Mouse (Mus musculus) telencephalon, adult 2 months (tissue): Measurements from ENCODE around the gene Rrp12.
"Not testable (repeated sequence)": the region's sequence is repeated elsewhere in the genome, so short reads cannot be mapped to it uniquely, and the experiment has no call there.

Experiments
- DNase-seq: peaks from one replicate; pipeline ENCODE4 v3.0.0-alpha.2; 2011; ENCODE audit warnings: low read depth, low spot score

The Rrp12 gene

DNA sequence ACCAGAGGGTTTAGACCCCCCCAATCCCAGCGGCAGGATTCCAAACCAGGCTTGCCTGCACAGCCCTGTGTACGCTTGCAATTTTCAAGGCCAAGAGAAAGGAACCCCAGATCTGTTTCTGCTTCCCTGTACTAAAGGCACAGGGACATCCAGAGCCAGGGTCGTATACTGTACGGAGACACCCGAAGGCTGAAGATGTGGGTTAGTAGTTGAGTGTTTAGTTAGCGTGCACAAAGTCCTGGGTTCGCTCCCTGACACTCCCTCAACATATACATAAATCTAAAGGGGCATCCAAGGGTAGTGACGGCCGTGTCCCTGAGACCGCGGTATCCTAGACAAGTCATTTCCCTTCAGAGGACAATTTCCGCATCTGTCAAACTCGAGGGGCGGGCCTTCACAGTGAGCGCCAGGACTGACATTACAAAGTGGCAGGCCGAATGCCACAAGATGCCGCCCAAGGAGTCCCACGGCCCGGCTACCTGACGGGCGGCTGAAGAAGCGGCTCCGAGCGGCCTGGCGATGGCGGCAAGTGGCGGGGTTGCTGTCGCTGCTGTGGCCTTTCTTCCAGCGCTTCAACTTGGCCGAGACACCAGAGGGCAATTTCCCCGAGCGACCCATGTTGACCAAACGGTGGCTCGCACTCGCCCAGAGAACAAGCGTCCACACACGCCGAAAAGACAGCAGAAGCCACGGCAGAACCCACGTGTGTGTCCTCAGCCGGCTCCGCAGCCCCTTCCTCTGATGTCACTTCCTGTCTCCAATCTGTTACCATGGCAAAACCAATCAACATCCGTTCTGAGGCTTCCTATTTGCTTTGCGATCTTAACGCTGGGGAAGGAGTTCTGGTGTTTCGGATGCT, at the start of gene Rrp12:
Gene Rrp12 (minus strand): TSS at position 714 of the 859 bp plus-strand sequence.
- peak; percentile 92 for DNase-seq

DNA sequence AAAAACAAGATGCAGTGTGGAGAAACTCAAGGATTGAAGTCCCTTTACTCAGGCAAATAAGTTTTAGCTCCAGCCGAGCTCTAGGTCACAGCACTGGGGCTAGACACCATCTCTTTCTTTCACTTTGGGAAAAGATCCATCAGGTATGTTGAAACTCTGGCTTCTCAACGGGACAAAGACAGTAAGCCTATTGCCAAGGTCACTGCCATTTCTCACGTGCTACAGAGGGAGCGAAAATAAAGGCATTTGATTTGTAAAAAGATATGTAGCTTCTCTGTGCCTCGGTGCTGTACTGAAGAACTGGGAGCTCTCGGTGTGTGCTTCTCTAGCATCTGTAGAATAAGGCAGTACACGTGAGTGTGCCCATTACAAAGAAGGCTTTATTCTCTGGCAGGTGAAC, 47.9 kb upstream of the Rrp12 start:
- DNase-seq = no peak

DNA sequence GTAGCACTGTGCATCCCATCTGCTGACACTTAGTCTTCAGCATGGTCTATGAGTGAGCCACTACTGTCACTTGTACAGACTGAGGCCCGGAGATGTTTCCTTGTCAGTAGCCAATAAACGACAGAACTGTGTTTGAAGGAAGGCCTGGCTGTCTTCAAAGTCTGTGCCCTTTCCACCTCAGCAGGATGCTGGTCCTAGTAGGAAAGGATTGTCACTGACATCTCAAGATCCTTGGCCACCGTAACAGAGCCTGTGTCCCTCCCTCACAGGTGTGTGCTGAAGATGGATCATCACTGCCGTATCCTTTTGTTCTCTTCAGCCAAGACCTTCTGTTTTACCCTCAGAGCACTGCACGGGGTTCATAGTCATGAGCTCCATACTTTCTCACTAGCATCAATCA, 42.6 kb upstream of the Rrp12 start:
- DNase-seq = no peak

DNA sequence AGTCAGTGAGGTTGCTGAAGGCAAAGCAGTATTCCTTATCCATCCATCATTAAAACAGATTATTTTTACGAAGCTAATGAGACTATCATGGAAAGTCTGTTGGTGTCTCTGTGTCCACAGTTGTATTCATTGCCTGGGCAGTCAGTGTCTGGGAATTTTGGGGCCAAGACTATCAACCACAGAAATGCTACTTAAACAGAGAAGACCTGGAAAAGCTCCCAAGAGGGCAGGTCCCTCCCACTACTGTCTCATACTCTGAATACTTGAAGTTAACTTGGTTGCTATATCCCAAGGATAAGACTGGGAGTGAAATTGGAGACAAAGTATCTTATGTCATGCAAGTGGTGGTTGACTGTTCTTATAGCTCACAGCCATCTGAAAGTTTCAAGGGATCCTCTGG, 39.9 kb upstream of the Rrp12 start:
- DNase-seq = no peak

DNA sequence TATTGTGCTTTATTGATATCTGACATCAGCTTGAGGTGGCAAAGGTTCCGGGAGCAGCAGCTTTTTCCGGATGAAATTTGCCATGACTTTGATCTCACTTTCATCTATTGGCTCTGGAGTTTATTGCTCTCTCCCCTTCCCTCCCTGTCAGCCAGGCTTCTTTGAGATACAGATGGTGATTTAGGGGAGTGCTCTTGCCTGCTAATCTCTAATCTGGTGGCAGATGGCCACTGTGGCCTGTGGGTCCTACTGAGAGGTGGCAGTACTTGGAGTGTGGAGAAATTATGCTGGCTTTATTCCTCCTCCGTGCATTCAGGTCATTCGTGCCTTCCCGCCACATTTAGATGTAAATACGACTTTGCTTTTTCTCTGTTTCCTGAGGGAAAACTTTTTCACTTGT, 38.2 kb upstream of the Rrp12 start:
- DNase-seq = no peak

DNA sequence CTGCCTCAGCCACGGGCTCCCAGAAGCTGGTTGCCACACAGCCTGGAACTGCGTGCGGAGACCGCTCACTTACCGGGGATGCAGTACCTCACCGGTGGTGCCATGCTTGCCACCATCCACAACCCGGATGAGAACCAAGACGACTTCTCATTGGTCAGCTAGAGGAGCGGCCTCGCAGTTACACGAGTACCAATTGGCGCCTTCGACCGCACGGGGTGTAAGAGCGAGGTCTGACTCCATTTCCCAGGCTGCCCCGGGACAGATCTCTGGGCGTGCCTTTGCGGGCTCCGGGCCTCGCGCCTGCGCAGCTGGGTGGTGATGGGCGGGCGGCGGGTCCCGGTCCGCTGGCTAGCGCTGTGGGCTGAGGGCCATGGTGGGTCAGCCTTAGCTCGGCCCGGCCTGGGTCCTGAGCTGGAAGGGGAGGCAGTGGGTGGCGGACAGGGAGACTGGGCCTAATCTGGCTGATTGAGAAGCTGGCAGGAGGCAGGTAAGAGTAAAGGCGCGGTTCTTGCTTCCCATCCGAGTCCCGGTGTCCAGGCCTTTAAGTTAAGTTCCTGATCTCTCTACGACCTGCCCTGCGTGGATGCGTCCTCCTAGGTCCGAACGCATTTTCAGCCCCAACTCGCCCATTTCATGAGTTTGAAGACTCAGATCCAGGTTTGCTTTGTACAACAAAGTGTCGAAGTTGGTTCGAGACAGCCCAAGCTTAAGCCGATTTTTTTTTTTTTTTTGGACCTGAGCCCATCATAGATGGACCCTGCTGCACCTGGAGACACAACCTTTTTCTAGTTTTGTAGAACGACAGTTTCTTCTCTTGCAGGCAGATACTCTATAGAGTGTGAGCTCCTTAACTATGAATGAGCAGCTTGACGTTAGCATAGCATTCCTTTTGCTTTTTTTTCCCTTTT, 37.5 kb upstream of the Rrp12 start, which contains the start of the genes Exosc1 and Zdhhc16:
Gene Exosc1 (minus strand): TSS at position 245 of the 908 bp plus-strand sequence.
Gene Zdhhc16 (plus strand): TSS at position 302 of the 908 bp plus-strand sequence.
- peak; percentile 98 for DNase-seq

DNA sequence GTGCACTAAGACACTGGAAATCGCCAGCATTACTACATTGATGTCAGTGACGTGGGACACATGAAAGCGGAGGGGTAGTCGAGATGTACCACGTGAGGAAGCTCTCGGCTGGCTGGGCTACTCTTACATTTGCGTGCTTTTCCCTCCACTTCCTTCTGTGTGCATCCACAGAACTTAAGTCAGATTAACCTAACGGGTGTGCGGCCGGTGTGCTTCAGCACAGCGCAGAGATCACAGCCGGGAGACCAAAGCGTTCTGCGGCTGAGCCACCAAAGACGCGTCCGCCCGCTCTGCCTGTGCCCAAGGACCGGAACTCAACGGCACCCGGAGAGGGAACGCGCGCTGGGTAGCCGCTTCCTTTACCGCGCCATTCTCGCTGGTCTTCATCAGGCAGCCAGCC, 36.7 kb upstream of the Rrp12 start:
- DNase-seq = peak; percentile 31

DNA sequence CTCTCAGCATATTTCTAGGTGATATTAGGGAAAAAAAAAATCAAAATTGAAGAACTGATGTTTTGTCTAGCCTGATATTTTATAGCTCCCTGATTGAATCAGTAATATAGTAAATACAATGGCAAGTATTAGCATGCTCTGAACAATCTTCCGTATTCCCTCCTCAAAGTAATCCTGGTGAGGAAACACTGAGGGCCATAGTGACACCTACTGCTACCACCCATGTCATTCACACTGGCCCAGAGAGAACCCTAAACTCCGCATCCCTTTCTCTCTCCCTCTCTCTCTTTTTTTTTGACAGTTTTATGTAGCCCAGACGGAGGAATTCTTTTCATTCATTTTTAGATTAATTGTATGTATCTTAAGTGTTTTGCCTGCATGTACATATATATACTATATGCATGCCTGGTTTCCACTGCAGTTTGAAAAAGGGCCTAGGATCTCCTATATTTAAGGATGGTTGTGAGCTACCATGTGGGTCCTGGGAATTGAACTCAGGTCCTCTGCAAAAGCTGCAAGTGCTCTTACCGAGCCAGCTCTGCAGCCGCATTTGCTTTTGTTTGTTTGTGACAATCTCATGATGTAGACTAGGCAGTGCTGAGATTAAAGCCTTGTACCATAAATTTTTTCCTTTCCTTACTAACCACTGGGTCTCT, 24.6 kb upstream of the Rrp12 start:
- no peak for DNase-seq

DNA sequence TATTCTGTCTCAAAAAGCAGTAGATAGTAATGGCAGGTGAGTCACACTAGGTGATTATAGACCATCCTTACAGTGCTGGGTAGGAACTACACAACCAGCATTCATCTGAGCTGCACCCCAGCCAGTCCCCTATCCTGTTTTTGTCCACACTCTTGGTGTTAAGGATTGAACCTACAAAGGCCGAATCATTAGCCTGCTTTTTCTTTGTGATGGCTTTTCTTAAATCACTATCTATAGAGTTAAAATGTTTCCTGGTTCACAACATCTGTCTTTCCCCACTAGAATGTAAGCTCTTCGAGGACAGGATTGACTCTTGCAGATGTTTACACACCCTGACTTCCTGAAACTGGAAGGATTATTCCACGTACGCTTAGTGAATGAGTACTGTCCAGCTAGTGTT, 23.5 kb upstream of the Rrp12 start:
- no peak for DNase-seq

DNA sequence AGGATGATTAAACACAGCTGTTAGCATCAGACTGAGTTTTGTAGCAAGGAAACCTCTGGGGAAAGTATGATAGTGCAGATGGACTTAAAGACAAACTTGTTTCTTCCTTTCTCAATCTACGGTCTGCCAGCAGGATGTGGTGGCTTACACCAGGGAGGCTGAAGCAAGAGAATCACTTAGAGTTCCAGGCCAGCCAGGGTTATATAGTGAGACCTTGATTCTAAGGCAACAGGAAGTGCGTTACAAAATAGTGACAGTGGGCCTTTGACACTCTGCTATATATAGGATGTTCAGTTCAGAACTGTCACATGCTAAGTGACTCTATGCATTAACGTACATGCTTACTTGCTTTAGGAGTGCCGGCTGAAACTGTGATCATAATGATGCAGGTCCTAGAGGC, 20.9 kb upstream of the Rrp12 start:
- no peak for DNase-seq

DNA sequence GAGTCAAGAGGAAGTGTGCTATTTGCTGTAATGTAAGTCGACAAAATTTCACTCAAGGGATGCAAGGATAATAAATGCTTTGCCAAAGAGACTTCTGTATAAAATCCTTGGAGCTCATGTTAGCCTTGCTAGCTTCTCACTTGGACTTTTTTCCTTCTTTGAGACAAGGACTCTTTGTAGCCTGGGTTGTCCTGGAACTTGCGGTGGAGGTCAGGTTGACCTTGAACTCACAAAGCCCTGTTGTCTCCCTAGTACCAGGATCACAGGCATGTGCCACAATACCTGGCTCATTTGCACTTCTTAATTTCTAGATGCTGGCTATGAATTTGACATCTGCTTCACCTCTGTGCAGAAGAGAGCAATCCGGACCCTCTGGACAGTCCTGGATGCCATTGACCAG, 19.3 kb upstream of the Rrp12 start:
- no peak for DNase-seq

DNA sequence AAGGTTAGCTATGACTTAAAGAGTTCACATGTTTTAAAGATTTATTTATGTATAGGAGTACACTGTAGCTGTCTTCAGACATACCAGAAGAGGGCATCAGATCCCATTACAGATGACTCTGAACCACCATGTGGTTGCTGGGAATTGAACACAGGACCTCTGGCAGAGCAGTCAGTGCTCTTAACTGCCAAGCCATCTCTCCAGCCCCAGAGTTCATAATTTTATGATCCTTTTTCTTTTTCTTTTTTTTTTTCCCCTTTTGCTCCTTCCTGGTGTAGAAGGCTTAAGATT, 18.6 kb upstream of the Rrp12 start:
- not testable (repeated sequence) for DNase-seq

DNA sequence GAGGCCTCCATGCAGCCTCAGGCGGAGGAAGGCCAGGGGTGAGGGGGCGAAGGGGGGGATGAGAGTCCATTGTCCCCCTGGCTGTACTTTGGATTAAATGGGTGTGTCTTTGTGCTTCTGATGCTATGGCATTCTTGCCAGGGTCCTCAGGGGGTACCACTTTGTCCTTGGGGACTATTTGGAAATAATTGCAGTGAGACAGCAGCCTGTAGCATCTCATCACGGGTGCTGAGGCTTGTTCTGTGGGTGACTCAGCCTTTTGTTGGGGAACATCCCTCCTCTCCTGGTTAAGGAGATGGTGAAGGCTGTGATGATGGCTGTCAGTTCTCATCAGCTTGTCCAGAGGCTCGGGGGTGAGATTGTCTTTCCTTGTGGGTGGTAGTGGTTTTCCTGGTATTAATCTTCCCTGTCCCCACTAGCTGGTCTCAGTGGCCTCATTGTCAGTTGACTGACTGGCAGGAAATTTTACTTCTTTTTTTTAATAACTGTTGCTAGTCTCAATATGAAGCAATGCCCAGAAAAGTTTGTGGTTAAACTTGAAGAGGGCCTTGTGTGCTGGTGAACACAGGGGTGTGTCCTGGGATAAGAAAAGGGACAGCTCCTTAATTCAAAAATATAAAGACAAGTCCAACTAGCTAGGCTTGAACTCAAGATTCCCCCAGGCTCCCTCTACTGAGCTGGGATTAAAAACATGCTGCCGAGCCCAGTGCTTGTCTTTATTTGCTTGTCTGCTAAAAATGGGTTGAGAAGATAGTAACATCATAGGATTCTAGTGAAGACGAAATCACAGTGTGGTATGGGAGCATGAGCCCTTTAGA, 18.0 kb upstream of the Rrp12 start:
- DNase-seq = no peak

DNA sequence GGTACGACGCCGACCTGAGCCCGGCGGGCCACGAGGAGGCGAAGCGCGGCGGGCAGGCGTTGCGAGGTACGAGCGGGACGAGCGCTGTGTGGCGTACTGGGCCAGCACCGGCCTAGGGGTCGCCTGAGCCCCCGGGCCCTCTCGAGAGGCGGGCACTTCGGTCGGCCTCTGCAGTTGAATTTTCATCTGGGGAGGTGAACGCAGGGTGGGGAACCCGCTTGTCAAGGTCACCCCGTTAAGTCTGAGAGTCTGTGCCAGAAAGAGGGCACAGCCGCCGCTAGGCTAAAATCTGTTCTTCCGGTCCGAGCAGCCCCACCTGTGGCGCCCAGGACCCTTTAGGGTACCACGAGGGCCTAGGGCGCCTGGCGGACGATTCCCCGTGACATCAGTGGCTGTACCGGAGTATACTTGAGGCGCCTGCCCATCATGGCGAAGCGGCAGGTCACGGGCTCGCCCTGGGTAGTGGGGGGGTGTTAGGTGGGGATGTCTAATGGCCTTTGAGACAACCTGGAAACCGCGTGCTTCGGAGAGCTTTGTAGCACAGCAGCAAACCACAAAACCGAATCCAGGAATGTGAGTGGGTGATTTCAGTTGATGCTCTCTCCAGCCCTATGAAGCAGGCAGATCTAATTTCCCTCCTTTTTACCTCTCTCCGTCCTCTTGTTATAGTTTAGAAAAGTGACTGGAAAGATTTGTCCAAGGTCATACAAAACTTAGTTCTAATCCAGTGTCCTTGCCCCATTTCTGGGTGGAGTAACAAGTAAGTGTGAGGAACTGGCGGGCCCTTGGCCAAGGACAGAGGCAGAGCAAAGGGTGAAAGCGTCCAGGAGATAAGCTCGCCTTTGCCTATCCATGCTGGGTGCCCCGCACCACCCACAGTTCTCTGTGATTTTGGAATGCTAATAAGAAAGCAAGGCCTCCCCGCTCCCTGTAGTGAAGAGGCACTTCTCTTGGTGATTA, 16.4 kb upstream of the Rrp12 start:
- no peak for DNase-seq

DNA sequence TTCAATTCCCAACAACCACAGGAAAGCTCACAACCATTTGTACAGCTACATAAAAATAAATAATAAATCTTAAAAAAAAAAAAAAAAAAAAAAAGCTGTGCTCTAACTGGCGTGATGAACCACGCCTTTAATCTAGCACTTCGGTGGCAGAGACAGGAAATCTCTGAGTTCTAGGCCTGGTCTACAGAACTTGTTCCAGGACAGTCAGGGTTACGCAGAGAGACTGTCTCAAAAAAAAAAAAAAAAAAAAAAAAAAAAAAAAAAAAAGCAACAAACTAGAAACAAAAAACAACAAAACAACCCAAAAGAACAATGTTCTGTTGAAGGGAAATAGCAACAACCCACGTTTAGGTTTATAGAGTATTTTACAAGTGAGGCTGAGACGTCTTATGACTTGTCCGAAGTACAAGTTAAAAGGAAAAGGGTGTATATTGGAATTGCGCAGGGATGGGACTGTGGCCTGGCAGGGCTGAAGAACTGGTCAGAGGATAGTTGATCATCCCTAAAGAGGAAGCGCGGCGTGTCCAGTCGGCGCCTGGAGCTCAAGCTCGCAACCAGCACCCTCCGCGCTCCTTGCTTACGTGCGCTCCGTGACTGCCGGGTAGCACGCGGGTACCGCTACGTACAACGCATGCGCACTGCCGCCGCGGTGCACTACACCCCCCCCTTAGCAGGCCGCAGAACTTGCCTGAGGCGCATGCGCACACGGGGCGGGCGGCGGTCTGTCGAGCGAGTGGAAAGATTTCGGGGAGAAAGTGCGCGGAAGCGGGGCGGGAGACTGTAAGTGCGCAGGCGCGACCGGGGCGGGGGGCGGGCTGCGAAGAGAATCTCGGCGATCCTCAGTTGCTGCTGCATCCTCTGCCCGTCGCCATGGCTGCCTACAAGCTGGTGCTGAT, 15.5 kb upstream of the Rrp12 start, which contains the start of gene Pgam1:
Gene Pgam1 (plus strand): TSS at position 746 of the 896 bp plus-strand sequence.
- peak; percentile 96 for DNase-seq

DNA sequence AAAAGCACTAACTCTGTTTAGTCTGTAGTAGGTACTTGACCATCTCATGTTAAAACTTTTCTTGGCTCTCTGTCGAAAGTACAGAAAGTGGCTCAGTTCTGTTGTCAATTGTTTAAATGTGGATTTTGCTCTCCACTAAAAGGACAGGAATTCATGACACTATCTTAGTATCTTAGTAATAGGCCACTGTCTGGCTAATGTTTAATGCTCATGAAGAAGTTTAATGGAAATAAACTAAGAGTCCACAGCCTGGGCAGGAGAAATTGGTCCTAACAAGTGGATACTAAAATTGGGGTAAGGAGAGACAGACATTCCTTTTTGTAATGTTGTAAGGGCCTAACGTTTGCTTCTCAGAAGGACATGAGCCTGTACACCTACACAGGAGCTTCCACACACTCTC, 14.4 kb upstream of the Rrp12 start:
- DNase-seq = no peak

DNA sequence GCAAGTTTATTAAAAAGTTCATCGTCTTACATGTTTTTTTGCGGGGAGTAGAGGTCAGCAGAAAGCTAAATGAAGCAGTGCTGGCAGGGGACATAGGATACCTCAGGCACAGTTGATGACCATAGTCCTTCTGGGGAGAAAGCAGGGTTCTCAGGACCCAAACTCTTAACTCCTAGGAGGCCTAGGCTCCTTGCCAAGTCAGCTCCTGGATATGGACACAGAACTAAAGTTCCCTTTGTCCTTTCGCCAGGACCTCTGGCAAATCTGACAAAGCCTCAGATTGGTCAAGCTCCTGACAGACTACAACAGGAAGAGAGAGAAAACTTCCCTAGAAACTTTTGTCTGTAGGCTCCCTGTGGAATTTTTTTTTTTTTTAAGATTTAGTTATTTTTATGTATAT, 12.8 kb upstream of the Rrp12 start:
- no peak for DNase-seq

DNA sequence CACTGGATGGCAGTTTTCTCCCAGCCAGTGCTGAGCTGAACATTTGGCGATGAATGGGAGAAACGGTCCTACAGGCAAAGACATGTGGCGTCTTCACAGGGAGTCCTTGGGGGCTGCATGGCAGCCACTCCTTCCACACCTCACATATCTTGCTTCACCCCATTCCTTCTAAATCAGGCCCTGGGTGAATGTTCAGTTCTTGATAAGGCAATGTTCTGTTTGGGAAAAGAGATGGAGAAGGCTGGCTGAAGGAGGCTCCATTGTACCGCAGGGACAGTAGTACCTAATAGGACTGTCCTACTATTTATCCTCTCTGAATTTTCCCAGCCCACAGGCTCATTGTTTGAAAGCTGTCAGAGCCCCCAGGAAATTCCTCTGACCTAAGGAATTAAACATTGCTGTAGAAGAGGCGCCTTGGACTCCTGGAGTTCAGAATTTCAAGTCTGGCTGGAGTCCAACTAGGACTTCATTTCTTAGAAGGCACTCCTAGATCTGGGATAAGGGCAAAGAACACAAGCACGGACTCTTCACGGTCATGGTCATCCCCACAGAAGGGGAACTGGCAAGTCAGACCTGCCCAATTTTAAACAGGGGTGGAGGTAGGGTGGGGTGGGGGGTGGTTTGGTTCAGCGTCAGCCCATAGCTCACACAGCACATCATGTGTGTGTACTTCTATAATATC, 11.2 kb upstream of the Rrp12 start:
- no peak for DNase-seq
